Mouse (Mus musculus) midbrain, embryonic 16.5 days (tissue): Measurements from ENCODE around the gene Arhgap31. TPM values are rescaled to one million over a fixed set of nuclear protein-coding genes. Genes with fewer than 3 reads are reported as not detected.

Source experiments
- ATAC-seq: fragments of 200-750 bp; cut with Nextera tagmentation; 2 replicates; pipeline ENCODE4 v1.8.0; 2017; ENCODE audit warnings: moderate TSS enrichment
- H3K27ac ChIP-seq: fragments of 300-500 bp; sonication (generic); 2 replicates; pipeline ENCODE4 v1.5.1; 2014; ENCODE audit warnings: mild to moderate bottlenecking, low read length, mixed read lengths
- H3K27me3 ChIP-seq: fragments of 300-500 bp; sonication (generic); 2 replicates; pipeline ENCODE4 v1.6.1; 2014; ENCODE audit warnings: low read depth, low read length, mixed read lengths; ENCODE audit not compliant: control insufficient read depth, insufficient read depth
- H3K36me3 ChIP-seq: fragments of 300-500 bp; sonication (generic); 2 replicates; pipeline ENCODE4 v1.6.1; 2014; ENCODE audit warnings: mild to moderate bottlenecking, low read length, moderate library complexity, mixed read lengths; ENCODE audit not compliant: control insufficient read depth, insufficient read depth
- H3K4me1 ChIP-seq: fragments of 300-500 bp; sonication (generic); 2 replicates; pipeline ENCODE4 v1.6.1; 2014; ENCODE audit warnings: mild to moderate bottlenecking, low read length, mixed read lengths; ENCODE audit not compliant: control insufficient read depth, insufficient read depth
- H3K4me2 ChIP-seq: fragments of 300-500 bp; sonication (generic); 2 replicates; pipeline ENCODE4 v1.6.1; 2014; ENCODE audit warnings: mild to moderate bottlenecking, low read length, mixed read lengths
- H3K4me3 ChIP-seq: fragments of 300-500 bp; sonication (generic); 2 replicates; pipeline ENCODE4 v1.5.1; 2014; ENCODE audit warnings: low read depth, mild to moderate bottlenecking, low read length, moderate library complexity, mixed read lengths
- H3K9ac ChIP-seq: fragments of 300-500 bp; sonication (generic); 2 replicates; pipeline ENCODE4 v1.6.1; 2014; ENCODE audit warnings: low read depth, low read length, mixed read lengths
- H3K9me3 ChIP-seq: fragments of 300-500 bp; sonication (generic); replicated peaks from 2 replicates; pipeline ENCODE4 v1.6.1; 2014; ENCODE audit warnings: mild to moderate bottlenecking, low read length, mixed read lengths; ENCODE audit not compliant: control insufficient read depth, poor library complexity, severe bottlenecking
- WGBS: fragments of 180-500 bp; shearing (Covaris S2); extraction: QIAGEN DNeasy Blood & Tissue Kit; methylation state at CpG from one replicate; pipeline ENCODE4 v1.1.7; 2014; 5-methylcytosine and 5-hydroxymethylcytosine counted together
- polyA plus RNA-seq: library from polyadenylated mRNA; unstranded; fragments of >200 nt; fragmentation: Nextera tagmentation; extraction: Ambion mirVana; gene quantifications from 2 replicates; pipeline ENCODE4 v1.2.1, GENCODE M21; 2015

Gene Arhgap31
- polyA plus RNA-seq, 1 experiment from 2014 or later, result 3.7 TPM

GRCm38 (mm10) chr16:38755452-38756176 is 42.5 kb upstream of the Arhgap31 start:
- H3K4me1 ChIP-seq, result no peaks in the 10 kb centered on the region
- H3K9ac ChIP-seq, result no peak overlapping the region
- H3K9me3 ChIP-seq, result no peaks in the 10 kb centered on the region
- H3K27me3 ChIP-seq, result no peaks in the 10 kb centered on the region
- peaks cover 19% of the 10 kb centered on the region for H3K36me3 ChIP-seq
- no peak for ATAC-seq
- no peak overlapping the region for H3K4me2 ChIP-seq
- 72% methylated on average over 7 of the region's 7 CpGs for WGBS
- no peak overlapping the region for H3K4me3 ChIP-seq
- no peak overlapping the region for H3K27ac ChIP-seq

DNA sequence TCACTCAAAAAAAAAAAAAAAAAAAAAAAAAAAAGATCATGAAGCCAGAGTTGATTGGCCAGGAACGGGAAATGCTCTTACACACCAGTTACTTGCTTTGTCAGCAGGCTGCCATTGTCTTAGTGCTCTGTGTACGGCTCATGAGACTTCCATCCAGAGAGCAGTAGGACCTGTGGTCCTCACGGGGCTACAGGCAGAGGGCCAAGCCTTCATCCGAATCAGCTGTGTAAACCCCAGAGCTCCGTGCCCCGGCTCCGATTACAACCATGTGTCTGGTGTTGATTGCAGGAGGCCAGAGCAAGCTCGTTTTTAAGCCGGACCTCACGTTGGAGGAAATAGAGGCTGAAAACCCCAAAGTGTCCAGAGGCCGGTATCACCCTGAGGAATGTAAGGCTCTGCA is 40.6 kb upstream of the Arhgap31 start:
- Histone ChIP-seq H3K27ac (no peak overlapping the region), H3K9ac (no peak overlapping the region), H3K9me3 (no peaks in the 10 kb centered on the region), H3K36me3 (peaks cover 15% of the 10 kb centered on the region), H3K4me1 (no peaks in the 10 kb centered on the region), H3K4me3 (no peak overlapping the region), H3K4me2 (no peak overlapping the region), H3K27me3 (no peaks in the 10 kb centered on the region)
- ATAC-seq, result no peak
- 71% methylated on average over 11 of the region's 11 CpGs for WGBS

GRCm38 (mm10) chr16:38750803-38751202 is 37.7 kb upstream of the Arhgap31 start:
- H3K27ac ChIP-seq, result no peak overlapping the region
- H3K4me3 ChIP-seq, result no peak overlapping the region
- H3K27me3 ChIP-seq, result no peaks in the 10 kb centered on the region
- ATAC-seq, result no peak
- no peaks in the 10 kb centered on the region for H3K4me1 ChIP-seq
- 89% methylated on average over 6 of the region's 6 CpGs for WGBS
- no peak overlapping the region for H3K9ac ChIP-seq
- H3K36me3 ChIP-seq, result peaks cover 4% of the 10 kb centered on the region; the same call in 1 of the 2 replicates
- no peak overlapping the region for H3K4me2 ChIP-seq
- H3K9me3 ChIP-seq, result no peaks in the 10 kb centered on the region

- Histone ChIP-seq H3K9ac (no peak overlapping the region), H3K27ac (no peak overlapping the region), H3K4me3 (no peak overlapping the region), H3K4me2 (no peak overlapping the region), H3K27me3 (no peaks in the 10 kb centered on the region; the same call in 1 of the 2 replicates), H3K4me1 (peaks cover 5% of the 10 kb centered on the region; the same call in 1 of the 2 replicates), H3K36me3 (no peaks in the 10 kb centered on the region; the same call in 1 of the 2 replicates), H3K9me3 (no peaks in the 10 kb centered on the region)
- no peak for ATAC-seq
- 89% methylated on average over 10 of the region's 10 CpGs for WGBS
Measured at GRCm38 (mm10) chr16:38743941-38744673, 31.0 kb upstream of the Arhgap31 start.

DNA sequence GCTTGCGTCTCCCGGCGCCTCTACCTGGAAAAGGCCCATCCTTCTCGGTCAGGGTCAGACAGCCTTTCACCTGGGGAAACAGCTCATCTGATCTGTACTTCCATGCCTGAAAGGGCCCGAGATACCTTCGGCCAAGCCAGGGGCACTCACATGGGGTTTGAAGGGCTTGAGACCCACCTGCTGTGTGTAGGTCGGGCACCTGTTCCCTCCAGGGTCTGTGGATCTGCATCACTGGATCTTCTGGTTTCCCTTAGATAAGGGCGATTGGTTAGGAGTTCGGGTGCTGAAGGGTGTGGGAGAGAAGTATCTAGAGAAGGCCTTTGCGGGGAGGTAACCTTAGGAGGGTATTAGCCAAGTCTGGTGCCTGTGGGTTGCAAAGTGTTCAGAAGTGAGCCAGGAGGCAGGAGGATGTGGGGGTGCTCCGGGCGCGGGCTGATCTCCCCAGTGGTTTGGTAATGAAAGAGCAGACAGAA is 29.6 kb upstream of the Arhgap31 start:
- WGBS, result 1% methylated on average over 13 of the region's 13 CpGs
- Histone ChIP-seq H3K9me3 (no peaks in the 10 kb centered on the region), H3K4me1 (peaks cover 5% of the 10 kb centered on the region; the same call in 1 of the 2 replicates), H3K4me3 (peak overlapping the region; percentile 90), H3K27ac (peak overlapping the region; percentile 89), H3K9ac (peak overlapping the region; percentile 97), H3K27me3 (no peaks in the 10 kb centered on the region; the same call in 1 of the 2 replicates), H3K4me2 (peak overlapping the region; percentile 88), H3K36me3 (no peaks in the 10 kb centered on the region; the same call in 1 of the 2 replicates)
- peak; percentile 74 for ATAC-seq

DNA sequence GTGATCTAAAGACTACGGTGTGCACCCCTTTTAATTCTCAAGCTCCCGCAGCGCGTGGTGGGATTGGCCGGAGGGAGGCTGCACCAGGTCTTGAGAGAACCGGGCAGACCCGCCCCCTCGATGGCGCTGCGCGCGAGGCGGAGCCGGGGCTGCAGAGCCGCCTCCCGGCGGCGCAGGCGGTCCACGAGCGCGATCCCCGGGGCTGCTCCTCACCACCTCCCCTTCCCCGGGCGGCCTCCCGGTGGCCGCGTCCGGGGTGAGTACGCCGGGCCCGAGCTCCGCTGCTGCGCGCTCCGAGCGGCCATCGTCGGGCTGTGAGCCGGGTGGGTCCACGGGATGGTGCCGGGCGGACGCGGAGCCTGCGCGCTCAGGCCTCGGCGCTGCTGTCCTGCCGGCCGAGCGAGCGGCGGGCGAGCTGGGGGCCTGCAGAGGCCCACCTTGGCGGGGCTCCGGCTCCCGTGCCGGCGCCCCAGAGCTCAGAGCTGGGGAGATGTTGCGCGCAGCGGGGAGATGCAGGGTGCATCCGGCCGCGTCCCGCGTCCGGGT is 29.1 kb upstream of the Arhgap31 start, which contains the start of gene B4galt4:
TSS of gene B4galt4 (plus strand) at position 152 of the 546 bp plus-strand sequence.
- peaks cover 5% of the 10 kb centered on the region; the same call in 1 of the 2 replicates for H3K4me1 ChIP-seq
- H3K9ac ChIP-seq, result peak within 1 kb of the TSS; percentile 97
- under 1% methylated on average over 67 of the region's 69 CpGs for WGBS
- H3K9me3 ChIP-seq, result no peaks in the 10 kb centered on the region
- H3K4me2 ChIP-seq, result peak within 1 kb of the TSS; percentile 88
- H3K27me3 ChIP-seq, result no peaks in the 10 kb centered on the region; the same call in 1 of the 2 replicates
- peak; percentile 98 for ATAC-seq
- H3K27ac ChIP-seq, result peak within 1 kb of the TSS; percentile 89
- H3K36me3 ChIP-seq, result no peaks in the 10 kb centered on the region; the same call in 1 of the 2 replicates
- H3K4me3 ChIP-seq, result peak within 1 kb of the TSS; percentile 90

DNA sequence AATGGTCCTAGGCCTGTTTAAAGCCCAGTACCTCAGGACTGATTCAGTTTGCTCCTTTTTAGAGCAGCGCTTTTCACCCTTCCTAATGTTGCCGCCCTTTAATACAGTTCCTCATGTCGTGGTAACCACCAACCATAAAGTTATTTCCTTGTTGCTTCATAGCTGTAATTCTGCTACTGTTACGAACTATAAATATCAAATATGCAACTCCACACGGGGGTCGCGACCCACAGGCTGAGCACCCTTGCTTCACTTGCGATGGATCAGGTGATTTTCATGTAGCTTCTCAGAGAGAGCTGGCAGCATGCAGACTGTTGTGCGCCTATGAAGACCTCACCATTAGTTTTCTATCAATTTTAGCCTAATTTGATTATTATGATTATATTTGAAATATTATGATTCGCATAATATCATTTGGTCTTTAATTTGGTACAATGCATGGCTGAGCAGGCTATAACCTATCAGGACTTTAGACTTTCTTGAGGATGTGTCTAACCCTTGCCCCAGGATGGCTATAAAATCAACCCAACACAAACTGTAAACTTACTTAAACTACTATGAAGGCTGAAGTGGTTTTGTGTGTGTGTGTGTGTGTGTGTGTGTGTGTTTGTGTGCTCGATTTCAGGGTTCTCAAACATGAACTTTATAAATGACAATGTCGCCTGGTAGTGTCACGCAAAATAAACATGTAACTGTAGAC is 28.3 kb upstream of the Arhgap31 start:
- Histone ChIP-seq H3K27ac (peak overlapping the region; percentile 89), H3K9ac (peak overlapping the region; percentile 97)
- 88% methylated on average over 13 of the region's 13 CpGs for WGBS

GRCm38 (mm10) chr16:38730921-38731320 is 17.8 kb upstream of the Arhgap31 start:
- no peak for ATAC-seq
- Histone ChIP-seq H3K36me3 (no peaks in the 10 kb centered on the region), H3K27ac (no peak overlapping the region), H3K4me3 (no peak overlapping the region), H3K4me1 (no peaks in the 10 kb centered on the region), H3K27me3 (no peaks in the 10 kb centered on the region), H3K9ac (no peak overlapping the region), H3K4me2 (no peak overlapping the region), H3K9me3 (no peaks in the 10 kb centered on the region)
- WGBS, result 66% methylated on average over 8 of the region's 8 CpGs

More for the DNA sequence above, 28.3 kb upstream of the Arhgap31 start:
- Histone ChIP-seq H3K9me3 (no peaks in the 10 kb centered on the region), H3K36me3 (no peaks in the 10 kb centered on the region; the same call in 1 of the 2 replicates), H3K4me3 (peak overlapping the region; percentile 90), H3K4me1 (peaks cover 5% of the 10 kb centered on the region; the same call in 1 of the 2 replicates), H3K27me3 (no peaks in the 10 kb centered on the region; the same call in 1 of the 2 replicates), H3K4me2 (peak overlapping the region; percentile 88)
- no peak for ATAC-seq
